Mouse (Mus musculus): ENCODE measurements at regions not wholly inside any gene's neighbourhood (a gene's known extent, or its start where the extent isn't known, plus 50 kb on each side); places are given as distances from the start of the nearest gene placed in this dataset.

- no peaks in the 10 kb centered on the region for H3K4me1 ChIP-seq (ENCODE audit: control insufficient read depth, insufficient read depth, low read length)
- H3K4me3 ChIP-seq (ENCODE audit: insufficient read depth, low read depth, low read length): no peak overlapping the region
- WGBS: 23% methylated on average over 2 of the region's 2 CpGs
- no peak overlapping the region for H3K27ac ChIP-seq (ENCODE audit: insufficient read depth, low read depth, low read length)
- TF ChIP-seq POLR2A (IDR thresholded peaks at IDR 0.05; ENCODE audit: insufficient read depth, low read depth, low read length) (no peak), CTCF (IDR thresholded peaks at IDR 0.05; ENCODE audit: insufficient read depth, low read depth, low read length) (no peak)
These were observed 883.8 kb downstream of the Gbe1 start for GRCm38 (mm10) chr16:71197523-71197922.

- H3K4me1 ChIP-seq (ENCODE audit: control insufficient read depth, insufficient read depth, low read length): no peaks in the 10 kb centered on the region
- H3K27ac ChIP-seq (ENCODE audit: insufficient read depth, low read depth, low read length): no peak overlapping the region
- no peak overlapping the region for H3K4me3 ChIP-seq (ENCODE audit: insufficient read depth, low read depth, low read length)
- WGBS: 43% methylated on average over 7 of the region's 7 CpGs
- TF ChIP-seq POLR2A (IDR thresholded peaks at IDR 0.05; ENCODE audit: insufficient read depth, low read depth, low read length): no peak
- TF ChIP-seq CTCF (IDR thresholded peaks at IDR 0.05; ENCODE audit: insufficient read depth, low read depth, low read length): no peak
These were observed 895.1 kb downstream of the Gbe1 start for GRCm38 (mm10) chr16:71208806-71209205.

- Histone ChIP-seq H3K27ac (ENCODE audit: insufficient read depth, low read depth, low read length) (no peak overlapping the region), H3K4me1 (ENCODE audit: control insufficient read depth, insufficient read depth, low read length) (no peaks in the 10 kb centered on the region), H3K4me3 (ENCODE audit: insufficient read depth, low read depth, low read length) (no peak overlapping the region)
- WGBS: 23% methylated on average over 6 of the region's 6 CpGs
- TF ChIP-seq CTCF (IDR thresholded peaks at IDR 0.05; ENCODE audit: insufficient read depth, low read depth, low read length) (no peak), POLR2A (IDR thresholded peaks at IDR 0.05; ENCODE audit: insufficient read depth, low read depth, low read length) (no peak)
These were observed 910.7 kb downstream of the Gbe1 start for GRCm38 (mm10) chr16:71224469-71224868.

- 81% methylated on average over 5 of the region's 5 CpGs for WGBS
- TF ChIP-seq POLR2A (IDR thresholded peaks at IDR 0.05; ENCODE audit: insufficient read depth, low read depth, low read length) (no peak), CTCF (IDR thresholded peaks at IDR 0.05; ENCODE audit: insufficient read depth, low read depth, low read length) (no peak)
- Histone ChIP-seq H3K4me1 (ENCODE audit: control insufficient read depth, insufficient read depth, low read length) (no peaks in the 10 kb centered on the region), H3K4me3 (ENCODE audit: insufficient read depth, low read depth, low read length) (no peak overlapping the region), H3K27ac (ENCODE audit: insufficient read depth, low read depth, low read length) (no peak overlapping the region)
These were observed 916.4 kb downstream of the Gbe1 start for GRCm38 (mm10) chr16:71230104-71230653.

GRCm38 (mm10) chr16:71243065-71243464, 929.3 kb downstream of the Gbe1 start:
- H3K27ac ChIP-seq (ENCODE audit: insufficient read depth, low read depth, low read length): no peak overlapping the region
- H3K4me3 ChIP-seq (ENCODE audit: insufficient read depth, low read depth, low read length): no peak overlapping the region
- no peaks in the 10 kb centered on the region for H3K4me1 ChIP-seq (ENCODE audit: control insufficient read depth, insufficient read depth, low read length)
- TF ChIP-seq CTCF (IDR thresholded peaks at IDR 0.05; ENCODE audit: insufficient read depth, low read depth, low read length) (no peak), POLR2A (IDR thresholded peaks at IDR 0.05; ENCODE audit: insufficient read depth, low read depth, low read length) (no peak)

- Histone ChIP-seq H3K27ac (ENCODE audit: insufficient read depth, low read depth, low read length) (no peak overlapping the region), H3K4me3 (ENCODE audit: insufficient read depth, low read depth, low read length) (no peak overlapping the region), H3K4me1 (ENCODE audit: control insufficient read depth, insufficient read depth, low read length) (no peaks in the 10 kb centered on the region)
- TF ChIP-seq CTCF (IDR thresholded peaks at IDR 0.05; ENCODE audit: insufficient read depth, low read depth, low read length) (no peak), POLR2A (IDR thresholded peaks at IDR 0.05; ENCODE audit: insufficient read depth, low read depth, low read length) (no peak)
- WGBS: 52% methylated on average over 4 of the region's 4 CpGs
These were observed 929.7 kb downstream of the Gbe1 start for GRCm38 (mm10) chr16:71243480-71243879.

GRCm38 (mm10) chr16:71247516-71248139, 933.9 kb downstream of the Gbe1 start:
- no peak overlapping the region for H3K4me3 ChIP-seq (ENCODE audit: insufficient read depth, low read depth, low read length)
- 35% methylated on average over 9 of the region's 9 CpGs for WGBS

GRCm38 (mm10) chr16:71255740-71256139, 942.0 kb downstream of the Gbe1 start:
- 67% methylated on average over 4 of the region's 4 CpGs for WGBS
- Histone ChIP-seq H3K4me1 (ENCODE audit: control insufficient read depth, insufficient read depth, low read length) (no peaks in the 10 kb centered on the region), H3K27ac (ENCODE audit: insufficient read depth, low read depth, low read length) (no peak overlapping the region), H3K4me3 (ENCODE audit: insufficient read depth, low read depth, low read length) (no peak overlapping the region)
- no peak for TF ChIP-seq CTCF (IDR thresholded peaks at IDR 0.05; ENCODE audit: insufficient read depth, low read depth, low read length)
- TF ChIP-seq POLR2A (IDR thresholded peaks at IDR 0.05; ENCODE audit: insufficient read depth, low read depth, low read length): no peak

More at GRCm38 (mm10) chr16:71247516-71248139, 933.9 kb downstream of the Gbe1 start:
- no peaks in the 10 kb centered on the region for H3K4me1 ChIP-seq (ENCODE audit: control insufficient read depth, insufficient read depth, low read length)
- TF ChIP-seq POLR2A (IDR thresholded peaks at IDR 0.05; ENCODE audit: insufficient read depth, low read depth, low read length): no peak
- peak; percentile 52; the same call in 1 of the 2 replicates for TF ChIP-seq CTCF (IDR thresholded peaks at IDR 0.05; ENCODE audit: insufficient read depth, low read depth, low read length)
- H3K27ac ChIP-seq (ENCODE audit: insufficient read depth, low read depth, low read length): no peak overlapping the region

- WGBS: 72% methylated on average over 2 of the region's 2 CpGs
- Histone ChIP-seq H3K27ac (ENCODE audit: insufficient read depth, low read depth, low read length) (no peak overlapping the region), H3K4me3 (ENCODE audit: insufficient read depth, low read depth, low read length) (no peak overlapping the region), H3K4me1 (ENCODE audit: control insufficient read depth, insufficient read depth, low read length) (no peaks in the 10 kb centered on the region)
- no peak for TF ChIP-seq CTCF (IDR thresholded peaks at IDR 0.05; ENCODE audit: insufficient read depth, low read depth, low read length)
- TF ChIP-seq POLR2A (IDR thresholded peaks at IDR 0.05; ENCODE audit: insufficient read depth, low read depth, low read length): no peak
These were observed 942.4 kb downstream of the Gbe1 start for GRCm38 (mm10) chr16:71256175-71256574.

Measured in olfactory bulb, adult 2 months (tissue).